Mouse (Mus musculus) lung, adult 2 months (tissue): Measurements from ENCODE around the gene Ipcef1.

Source experiments
- CTCF ChIP-seq: fragments of 200-500 bp; IDR thresholded peaks from 2 replicates; pipeline ENCODE4 v1.5.1; 2011; ENCODE audit warnings: mild to moderate bottlenecking, low read length, control low read depth; ENCODE audit not compliant: insufficient read depth
- POLR2A ChIP-seq: fragments of 200-500 bp; IDR thresholded peaks from 2 replicates; pipeline ENCODE4 v1.6.1; 2011; ENCODE audit warnings: low read depth, mild to moderate bottlenecking, control low read depth, low read length, borderline replicate concordance; ENCODE audit errors: extremely low read depth

DNA sequence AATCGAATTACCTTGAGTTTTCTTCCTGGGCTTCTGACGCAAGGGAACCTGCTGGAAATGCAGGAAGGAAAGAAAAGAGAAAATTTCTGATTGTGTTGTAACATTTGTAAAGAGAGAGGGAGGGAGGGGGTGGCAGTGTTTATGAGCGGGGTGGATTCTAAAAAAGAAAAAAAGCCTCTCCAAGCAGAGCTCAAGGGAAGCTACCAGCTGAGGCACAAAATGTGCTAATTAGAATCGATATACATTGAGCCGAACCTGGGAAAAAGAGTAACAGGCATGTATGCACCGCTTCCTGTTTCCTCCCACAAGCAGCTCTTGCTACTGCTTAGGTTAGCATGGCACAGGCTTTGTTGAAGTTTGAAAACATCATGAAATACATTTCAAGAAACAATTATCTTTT lies 72.0 kb downstream of the Ipcef1 start:
- TF ChIP-seq POLR2A: no peak
- TF ChIP-seq CTCF: no peak
